Mouse (Mus musculus): ENCODE measurements around the gene Gm21897.
"Not testable (repeated sequence)": the region's sequence is repeated elsewhere in the genome, so short reads cannot be mapped to it uniquely, and the experiment has no call there.

The Gm21897 gene

DNA sequence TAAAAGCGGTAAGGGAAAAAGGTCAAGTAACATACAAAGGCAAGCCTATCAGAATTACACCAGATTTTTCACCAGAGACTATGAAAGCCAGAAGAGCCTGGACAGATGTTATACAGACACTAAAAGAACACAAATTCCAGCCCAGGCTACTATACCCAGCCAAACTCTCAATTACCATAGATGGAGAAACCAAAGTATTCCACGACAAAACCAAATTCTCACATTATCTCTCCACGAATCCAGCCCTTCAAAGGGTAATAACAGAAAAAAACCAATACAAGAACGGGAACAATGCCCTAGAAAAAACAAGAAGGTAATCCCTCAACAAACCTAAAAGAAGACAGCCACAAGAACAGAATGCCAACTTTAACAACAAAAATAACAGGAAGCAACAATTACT is at the start of gene Gm21897:
TSS of gene Gm21897 (plus strand) at position 301 of the 400 bp plus-strand sequence.
- DNase-seq: not testable (repeated sequence)

DNA sequence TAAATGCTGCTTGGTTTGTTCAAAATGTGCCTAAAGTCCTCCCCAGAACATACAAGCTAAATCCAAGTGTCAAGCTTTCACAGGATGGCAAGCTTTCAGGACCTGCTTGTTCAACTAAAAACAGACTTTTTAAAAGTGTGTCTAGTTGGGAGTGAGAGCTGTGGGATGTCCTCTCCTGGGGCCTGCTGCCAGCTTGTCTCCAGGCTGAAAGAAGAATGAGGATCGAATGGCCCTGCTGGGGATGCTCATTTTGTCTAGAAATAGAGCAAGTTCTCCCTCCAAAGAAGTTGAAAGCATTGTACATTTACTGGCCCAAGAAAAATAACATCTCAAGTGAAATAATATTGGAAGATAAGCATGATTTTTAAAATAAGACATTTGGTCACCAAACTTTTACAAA is 45.0 kb upstream of the Gm21897 start:
- DNase-seq: no peak

DNA sequence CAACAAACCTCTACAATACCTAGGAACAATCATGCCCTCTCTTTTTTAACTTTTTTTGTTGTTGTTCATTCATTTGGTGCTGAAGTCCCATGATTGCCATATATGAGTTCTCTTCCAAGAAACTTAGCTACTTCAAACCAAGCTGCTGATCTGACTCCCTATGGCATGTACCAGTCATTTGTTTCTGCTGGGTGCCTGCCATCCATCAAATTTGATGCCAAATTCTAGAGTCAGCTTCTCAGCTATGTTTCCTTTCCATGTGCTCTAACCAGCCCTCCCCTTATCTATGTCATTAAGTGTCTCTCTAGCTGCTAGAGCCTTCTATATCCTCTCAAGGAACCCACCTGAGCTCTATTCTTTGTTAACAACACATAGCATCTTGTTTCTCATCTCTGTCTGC is 39.8 kb upstream of the Gm21897 start:
- no peak for DNase-seq

DNA sequence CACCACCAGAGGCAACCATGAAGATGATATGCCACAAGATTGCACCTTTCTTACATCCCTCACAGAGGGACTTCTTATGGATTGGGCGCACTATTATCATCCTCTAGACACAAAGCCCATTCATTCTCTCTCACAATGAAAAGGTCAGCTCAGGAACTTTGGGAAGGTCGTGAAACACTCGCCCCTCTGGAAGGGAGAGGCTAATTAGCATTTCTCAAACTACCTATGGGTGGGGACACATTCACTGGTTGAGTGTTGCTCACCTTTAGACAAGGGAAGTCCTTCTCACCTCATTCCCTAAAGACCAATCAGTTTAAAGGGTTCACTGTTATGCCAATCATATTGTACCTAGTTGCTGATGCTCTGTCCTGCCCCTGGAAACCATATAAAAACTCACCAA is 24.2 kb upstream of the Gm21897 start:
- DNase-seq: no peak

DNA sequence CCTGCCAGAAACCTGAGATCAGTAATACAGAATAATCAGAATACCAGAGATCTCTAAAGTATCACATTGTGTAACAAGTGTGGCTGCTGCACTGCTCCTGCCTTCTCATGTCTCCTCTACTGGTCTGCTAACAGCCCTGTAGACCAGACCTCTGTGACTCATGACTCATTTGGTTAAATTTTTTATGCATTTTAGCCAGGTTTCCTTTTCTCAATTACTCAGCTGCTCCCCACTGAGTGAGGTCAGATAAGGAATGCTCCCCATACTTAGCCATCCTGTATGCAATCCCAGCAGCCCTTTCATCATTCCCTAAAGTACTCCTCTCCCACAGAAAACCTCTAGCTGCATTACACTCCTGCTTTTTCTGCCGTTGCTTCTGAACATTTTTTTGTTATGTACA is 23.0 kb upstream of the Gm21897 start:
- DNase-seq: no peak

DNA sequence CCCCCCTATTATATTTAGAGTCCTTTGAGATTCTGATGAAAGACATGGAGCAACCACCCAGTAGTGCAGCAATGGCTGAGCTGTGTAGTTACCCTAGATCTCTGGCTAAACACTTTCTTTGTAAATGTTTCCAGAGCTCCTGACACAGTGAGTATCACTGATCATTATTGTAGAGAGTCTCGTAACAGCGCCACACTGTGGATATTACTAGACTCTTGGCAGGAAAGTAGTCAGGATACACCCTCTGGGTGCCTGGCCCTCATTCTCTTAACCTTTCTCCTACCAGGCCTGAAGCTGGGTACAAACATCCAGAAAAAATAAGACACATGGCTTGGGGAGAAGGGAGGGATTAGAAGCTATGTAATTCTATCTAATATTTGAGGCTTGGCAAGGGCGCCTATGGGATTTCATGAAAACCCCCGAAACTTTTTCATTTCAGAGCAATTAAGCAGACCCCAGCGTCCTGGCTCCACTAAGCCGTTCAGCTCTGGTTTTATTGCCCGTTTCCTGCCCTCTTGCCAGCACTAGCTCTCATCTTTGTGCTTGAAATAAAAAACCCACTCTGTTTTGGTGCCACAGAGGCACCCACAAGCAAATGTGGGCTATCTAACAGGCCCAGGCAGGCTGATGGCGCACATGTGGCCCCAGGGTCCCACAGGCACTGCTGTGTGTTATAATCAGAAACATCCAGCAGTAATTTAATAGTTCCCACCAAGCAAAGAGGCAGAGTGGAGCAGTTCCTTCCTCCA is 22.2 kb upstream of the Gm21897 start:
- DNase-seq: no peak

DNA sequence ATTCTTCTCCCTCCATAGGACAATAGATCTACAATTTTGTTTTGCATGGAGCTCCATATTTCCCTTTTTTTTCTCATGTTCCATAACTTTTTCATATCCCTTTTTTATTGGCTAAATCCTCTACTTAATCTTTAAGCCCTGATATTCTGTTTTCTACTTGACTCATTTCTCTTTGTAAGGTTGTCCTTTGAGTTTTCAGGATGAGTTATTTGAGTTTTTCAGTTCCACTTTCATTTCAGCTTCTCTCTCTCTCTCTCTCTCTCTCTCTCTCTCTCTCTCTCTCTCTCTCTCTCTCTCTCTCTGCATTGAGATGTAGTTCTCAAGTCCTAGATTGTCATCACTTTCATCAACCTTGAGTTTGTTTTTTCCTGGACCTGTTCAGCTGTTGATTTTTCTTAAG is 17.3 kb downstream of the Gm21897 start:
- no peak for DNase-seq

DNA sequence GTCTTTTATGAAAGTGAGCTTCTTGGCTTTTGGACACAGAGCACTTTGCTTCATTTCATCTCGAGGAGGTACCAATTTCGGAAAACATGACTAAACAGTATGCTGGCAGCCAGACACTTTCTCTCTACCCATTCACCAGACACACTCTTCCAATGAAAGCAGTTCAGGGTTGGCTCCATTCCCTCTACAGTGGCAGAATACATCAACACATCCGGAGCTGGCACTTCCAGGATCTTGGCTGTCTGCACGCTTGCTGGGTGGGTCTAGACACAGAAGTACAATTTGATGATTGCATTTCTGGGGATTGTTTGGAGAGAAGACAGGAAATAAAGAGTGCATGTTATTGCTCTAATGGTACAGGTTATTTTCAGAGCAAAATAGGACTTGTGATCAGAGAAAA is 21.8 kb downstream of the Gm21897 start:
- no peak for DNase-seq

DNA sequence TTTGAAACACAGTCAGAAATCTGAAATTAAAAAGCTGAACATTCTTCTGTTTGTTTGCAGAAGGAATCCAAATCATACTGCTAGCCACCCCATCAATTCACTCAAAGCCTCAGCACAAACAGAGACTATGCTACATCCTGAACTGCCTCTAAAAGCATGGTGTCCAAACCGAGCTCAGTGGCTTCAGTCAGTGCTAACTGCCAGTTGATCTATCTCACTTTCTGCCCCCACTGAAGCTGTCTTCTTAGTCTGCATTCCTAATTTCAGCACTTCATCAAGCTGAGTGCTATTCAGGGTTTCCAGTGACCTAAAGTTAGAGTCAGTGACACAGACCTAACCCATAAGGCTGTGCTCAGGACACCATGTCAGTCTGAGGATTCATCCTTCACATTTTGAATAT is 28.8 kb downstream of the Gm21897 start:
- DNase-seq: no peak

DNA sequence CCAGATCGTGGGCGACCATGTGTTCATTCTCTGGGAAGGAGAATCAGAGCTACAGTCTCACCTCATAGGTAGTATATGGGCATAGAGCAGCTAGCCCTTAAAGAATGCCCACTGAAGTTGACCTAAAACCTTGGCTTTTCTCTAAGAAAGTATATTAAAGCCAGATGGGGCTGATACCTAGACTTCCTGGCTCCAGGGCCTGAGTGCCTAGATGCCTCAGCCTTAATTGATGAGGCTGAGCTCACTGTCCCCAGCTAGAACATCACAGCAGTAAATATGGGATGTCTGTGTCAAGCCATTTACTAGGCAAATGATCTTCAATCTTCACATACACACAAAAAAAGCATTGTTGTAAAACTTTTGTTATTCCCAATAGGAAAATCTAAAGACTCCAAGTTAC is 32.1 kb downstream of the Gm21897 start:
- no peak for DNase-seq

DNA sequence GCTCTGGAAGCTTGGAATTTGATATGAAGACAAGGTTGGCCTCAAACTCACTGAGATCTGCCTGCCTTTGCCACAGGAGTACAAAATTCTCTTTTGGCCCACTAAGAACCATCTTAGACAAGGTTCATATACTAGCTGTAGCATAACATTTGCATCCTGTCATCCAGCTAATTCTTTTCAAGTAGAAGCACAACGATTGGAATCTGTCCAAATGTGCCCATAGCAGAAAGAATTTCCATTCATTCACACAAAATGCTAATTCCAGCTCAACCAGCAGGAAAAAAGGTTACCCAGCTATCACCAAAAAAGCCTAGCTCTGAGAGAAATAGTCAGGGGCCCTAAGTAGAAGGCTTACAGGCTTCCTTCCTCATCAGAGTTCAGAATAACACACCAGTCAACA is 34.0 kb downstream of the Gm21897 start:
- DNase-seq: no peak

DNA sequence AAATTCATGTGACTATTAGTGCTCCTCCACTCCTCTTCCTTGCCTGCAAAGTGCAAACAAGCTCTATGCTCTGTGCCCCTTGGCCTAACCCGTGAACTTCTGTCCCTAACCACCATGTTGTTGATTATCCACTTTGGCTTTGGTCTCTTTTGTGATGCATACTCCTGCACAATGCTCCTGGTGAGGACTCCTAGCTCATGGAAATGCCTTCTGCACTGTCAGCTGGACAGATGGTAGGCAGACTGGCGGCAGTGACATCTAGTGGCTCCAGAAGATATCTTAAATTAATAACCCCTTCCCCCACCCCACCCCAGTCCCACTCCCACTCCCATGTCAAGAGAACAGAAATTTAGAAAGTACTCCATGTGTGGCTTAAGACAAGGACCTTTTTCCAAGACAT is 35.1 kb downstream of the Gm21897 start:
- no peak for DNase-seq

DNA sequence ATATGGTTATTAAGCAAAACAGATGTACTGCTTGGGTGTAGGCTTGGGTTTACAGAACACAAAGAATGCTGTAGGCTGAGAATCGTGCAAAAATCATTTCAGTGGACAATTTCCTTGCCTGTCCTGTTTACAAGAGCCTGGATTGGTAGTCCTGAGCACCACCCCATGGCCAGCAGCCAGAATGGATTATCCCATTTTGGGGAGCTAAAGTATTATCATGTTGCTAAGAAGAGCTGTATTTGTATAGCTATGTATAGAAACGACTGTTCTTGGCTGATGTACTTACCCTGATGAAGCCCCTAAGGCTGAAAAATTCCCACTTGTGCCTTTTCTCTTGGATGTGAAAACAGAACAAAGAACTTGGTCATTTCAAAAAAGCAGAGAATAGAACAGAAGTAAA is 37.6 kb downstream of the Gm21897 start:
- no peak for DNase-seq

DNA sequence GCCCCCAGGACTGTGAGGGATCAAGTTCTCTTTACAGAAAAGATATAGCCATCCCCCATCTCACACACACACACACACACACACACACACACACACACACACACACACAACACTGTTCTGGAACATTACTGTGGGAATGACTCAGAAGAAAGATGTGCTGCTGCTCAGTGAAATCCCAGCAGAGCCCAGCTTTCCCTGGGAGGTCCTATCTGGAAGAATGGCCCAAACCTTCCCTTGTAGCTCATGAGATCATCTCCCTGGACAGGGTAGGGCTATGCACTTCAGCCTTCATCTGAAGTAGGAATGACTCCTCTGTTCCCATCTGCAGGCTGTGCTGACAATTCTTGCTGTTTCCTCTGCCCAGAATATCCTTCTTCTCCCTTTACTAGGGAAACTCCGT is 38.1 kb downstream of the Gm21897 start:
- DNase-seq: no peak

DNA sequence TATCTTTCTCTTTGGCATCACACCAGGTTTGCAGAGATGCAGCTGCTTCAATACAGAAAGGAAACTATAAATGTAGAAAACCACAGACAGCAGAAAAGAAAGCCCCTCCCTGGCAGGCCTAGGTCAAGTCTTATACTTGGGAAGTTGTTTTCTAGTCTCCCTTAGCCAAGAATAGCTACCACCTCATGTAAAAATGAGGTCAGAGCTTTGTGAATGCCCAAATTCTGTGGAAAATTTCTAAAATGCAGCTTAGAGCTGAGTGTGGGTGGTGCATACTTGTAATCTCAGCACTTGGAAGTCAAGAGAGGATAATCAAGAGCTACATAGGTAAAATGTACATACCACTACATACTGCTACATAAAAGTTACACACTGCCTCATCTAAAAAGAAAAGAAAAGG is 40.5 kb downstream of the Gm21897 start:
- no peak for DNase-seq

DNA sequence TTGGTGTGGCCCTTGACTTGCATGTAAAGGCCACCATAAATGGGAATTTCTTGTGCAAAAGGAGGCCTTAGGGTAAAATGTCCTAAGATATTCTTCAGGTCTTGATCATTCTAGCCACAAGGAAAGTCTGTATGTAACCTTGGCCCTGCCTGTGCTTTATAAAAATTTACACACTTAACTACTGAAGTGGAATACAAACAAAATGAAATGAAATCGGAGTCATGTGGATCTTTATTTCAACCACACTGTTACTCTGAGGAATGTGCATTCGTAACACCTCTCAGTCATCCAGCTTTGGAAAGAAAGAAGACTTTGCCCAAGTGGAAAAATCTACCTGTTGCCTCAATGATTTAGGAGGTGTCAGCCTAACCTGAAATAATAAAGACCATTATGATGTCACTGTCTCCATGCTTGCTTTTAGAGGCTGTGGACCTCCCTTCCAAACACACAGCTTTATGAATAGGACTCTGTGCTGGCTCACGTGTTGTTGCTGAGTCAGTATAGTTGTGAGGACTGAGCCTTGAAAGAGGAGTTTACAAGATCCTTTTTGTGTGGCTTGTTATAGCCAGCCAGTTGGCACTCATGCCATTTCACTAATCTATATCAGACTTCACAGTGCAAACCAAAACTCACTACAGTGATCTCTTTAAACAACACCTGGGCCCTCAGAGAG is 42.0 kb downstream of the Gm21897 start:
- no peak for DNase-seq

DNA sequence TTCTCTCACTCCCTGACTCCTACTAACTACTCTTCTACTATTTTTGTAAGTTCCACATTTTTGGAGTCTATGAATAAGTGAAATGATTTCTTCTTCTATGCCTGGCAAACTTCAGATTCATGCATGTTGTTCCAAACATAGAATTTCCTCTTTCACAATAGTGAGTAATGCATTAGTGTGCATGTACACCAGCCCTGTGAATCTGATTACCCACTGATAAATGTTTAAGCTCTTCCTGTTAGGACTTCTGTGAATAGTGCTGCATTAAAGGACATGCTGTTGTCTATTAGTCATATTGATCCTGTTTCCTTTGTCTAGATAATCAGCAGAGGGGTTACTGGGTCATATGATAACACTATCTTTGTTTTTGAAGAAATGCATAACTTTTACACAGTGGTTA is 43.6 kb downstream of the Gm21897 start:
- DNase-seq: no peak
